Mouse (Mus musculus) liver, adult 2 months (tissue): ENCODE measurements around the gene Kirrel3. TPM values are rescaled to one million over a fixed set of nuclear protein-coding genes. Genes with fewer than 3 reads are reported as not detected.

ENCODE experiments used
- DNase-seq: peaks from one replicate; pipeline ENCODE4 v3.0.0-alpha.2; 2011; ENCODE audit warnings: low read depth, low spot score; ENCODE audit errors: extremely low read depth
- H3K27ac ChIP-seq: fragments of 200-500 bp; replicated peaks from 2 replicates; pipeline ENCODE4 v1.5.1; 2012; ENCODE audit warnings: low read depth, mild to moderate bottlenecking, control low read depth, inconsistent platforms, low read length; ENCODE audit not compliant: insufficient read depth
- H3K27me3 ChIP-seq: fragments of 200-500 bp; 2 replicates; pipeline ENCODE4 v1.6.1; 2012; ENCODE audit warnings: mild to moderate bottlenecking, moderate library complexity, low read length, inconsistent platforms; ENCODE audit not compliant: control insufficient read depth, insufficient read depth
- H3K36me3 ChIP-seq: fragments of 200-500 bp; 2 replicates; pipeline ENCODE4 v1.6.1; 2012; ENCODE audit warnings: low read length, inconsistent platforms; ENCODE audit not compliant: control insufficient read depth, insufficient read depth
- H3K4me1 ChIP-seq: fragments of 200-500 bp; 2 replicates; pipeline ENCODE4 v1.6.1; 2011; ENCODE audit warnings: low read length; ENCODE audit not compliant: control insufficient read depth, insufficient read depth
- H3K4me3 ChIP-seq: fragments of 200-500 bp; 2 replicates; pipeline ENCODE4 v1.5.1; 2011; ENCODE audit warnings: low read depth, mild to moderate bottlenecking, control low read depth, low read length, moderate library complexity; ENCODE audit not compliant: insufficient read depth
- H3K79me2 ChIP-seq: fragments of 200-500 bp; 2 replicates; pipeline ENCODE4 v1.6.1; 2012; ENCODE audit warnings: inconsistent platforms, mild to moderate bottlenecking, low read length, moderate library complexity; ENCODE audit not compliant: control insufficient read depth, insufficient read depth
- H3K9ac ChIP-seq: fragments of 200-500 bp; 2 replicates; pipeline ENCODE4 v1.6.1; 2012; ENCODE audit warnings: low read depth, mild to moderate bottlenecking, control low read depth, inconsistent platforms, low read length
- CTCF ChIP-seq: fragments of 200-500 bp; IDR thresholded peaks from 2 replicates; pipeline ENCODE4 v1.5.1; 2011; ENCODE audit warnings: low read depth, low read length, control low read depth
- POLR2A ChIP-seq: fragments of 200-500 bp; IDR thresholded peaks from 2 replicates; pipeline ENCODE4 v1.6.1; 2011; ENCODE audit warnings: low read length, control low read depth; ENCODE audit not compliant: insufficient read depth; ENCODE audit errors: extremely low read depth
- WGBS: fragments of 180-500 bp; shearing (Covaris S2); methylation state at CpG from one replicate; pipeline ENCODE4 v1.1.7; 2018; 5-methylcytosine and 5-hydroxymethylcytosine counted together
- polyA plus RNA-seq: library from polyadenylated mRNA; depleted of rRNA; stranded (reverse); fragments of >200 nt; gene quantifications from 2 replicates; pipeline ENCODE4 v1.2.3, GENCODE M21; 2012
- total RNA-seq: library from RNA; depleted of rRNA; stranded (reverse); fragments of >200 nt; gene quantifications from 2 replicates; pipeline ENCODE4 v1.2.3, GENCODE M21; 2014

The Kirrel3 gene
- total and polyA plus RNA-seq, 2 experiments, result 0.09 TPM; not detected in 1

- 80% methylated on average over 2 of the region's 2 CpGs for WGBS
- 0 out of 2 replicates have a peak, but pooled peaks cover 3% of the 10 kb centered on the region for H3K27me3 ChIP-seq
- DNase-seq, result no peak
- TF ChIP-seq CTCF (no peak), POLR2A (no peak)
- H3K79me2 ChIP-seq, result no peaks in the 10 kb centered on the region
- H3K4me1 ChIP-seq, result no peaks in the 10 kb centered on the region
- no peak overlapping the region for H3K4me3 ChIP-seq
- no peaks in the 10 kb centered on the region for H3K36me3 ChIP-seq
- H3K27ac ChIP-seq, result no peak overlapping the region
- no peak overlapping the region for H3K9ac ChIP-seq
Measured at GRCm38 (mm10) chr9:34888298-34888697, 402.6 kb downstream of the Kirrel3 start.

GRCm38 (mm10) chr9:34901216-34901615 lies 415.5 kb downstream of the Kirrel3 start:
- H3K9ac ChIP-seq, result no peak overlapping the region
- no peak overlapping the region for H3K27ac ChIP-seq
- peaks cover 3% of the 10 kb centered on the region; the same call in 1 of the 2 replicates for H3K27me3 ChIP-seq
- H3K36me3 ChIP-seq, result no peaks in the 10 kb centered on the region
- no peaks in the 10 kb centered on the region for H3K4me1 ChIP-seq
- no peaks in the 10 kb centered on the region for H3K79me2 ChIP-seq
- 81% methylated on average over 4 of the region's 4 CpGs for WGBS
- TF ChIP-seq POLR2A, result no peak
- TF ChIP-seq CTCF, result no peak
- no peak for DNase-seq
- no peak overlapping the region for H3K4me3 ChIP-seq

GRCm38 (mm10) chr9:34901888-34902287 lies 416.2 kb downstream of the Kirrel3 start:
- H3K4me3 ChIP-seq, result no peak overlapping the region
- no peak overlapping the region for H3K27ac ChIP-seq
- no peaks in the 10 kb centered on the region for H3K4me1 ChIP-seq
- no peaks in the 10 kb centered on the region for H3K36me3 ChIP-seq
- no peak overlapping the region for H3K9ac ChIP-seq
- H3K79me2 ChIP-seq, result no peaks in the 10 kb centered on the region
- no peak for TF ChIP-seq CTCF
- no peak for TF ChIP-seq POLR2A
- WGBS, result 59% methylated on average over 2 of the region's 2 CpGs
- peaks cover 3% of the 10 kb centered on the region; the same call in 1 of the 2 replicates for H3K27me3 ChIP-seq
- no peak for DNase-seq

GRCm38 (mm10) chr9:34905164-34905563 lies 419.5 kb downstream of the Kirrel3 start:
- Histone ChIP-seq H3K27ac (no peak overlapping the region), H3K4me3 (no peak overlapping the region), H3K4me1 (no peaks in the 10 kb centered on the region), H3K79me2 (no peaks in the 10 kb centered on the region), H3K27me3 (peaks cover 3% of the 10 kb centered on the region; the same call in 1 of the 2 replicates), H3K36me3 (no peaks in the 10 kb centered on the region), H3K9ac (no peak overlapping the region)
- WGBS, result 78% methylated on average over 6 of the region's 6 CpGs
- DNase-seq, result no peak
- TF ChIP-seq POLR2A (no peak), CTCF (no peak)

- Histone ChIP-seq H3K4me3 (no peak overlapping the region), H3K27me3 (no peaks in the 10 kb centered on the region; the same call in 1 of the 2 replicates), H3K9ac (no peak overlapping the region), H3K4me1 (no peaks in the 10 kb centered on the region), H3K79me2 (no peaks in the 10 kb centered on the region), H3K27ac (no peak overlapping the region), H3K36me3 (no peaks in the 10 kb centered on the region)
- 76% methylated on average over 3 of the region's 3 CpGs for WGBS
- no peak for DNase-seq
- TF ChIP-seq CTCF (no peak), POLR2A (no peak)
Measured at GRCm38 (mm10) chr9:34908040-34908439, 422.3 kb downstream of the Kirrel3 start.

GRCm38 (mm10) chr9:34911838-34912237 lies 426.1 kb downstream of the Kirrel3 start:
- Histone ChIP-seq H3K27ac (no peak overlapping the region), H3K36me3 (no peaks in the 10 kb centered on the region), H3K4me1 (no peaks in the 10 kb centered on the region), H3K4me3 (no peak overlapping the region), H3K9ac (no peak overlapping the region), H3K79me2 (no peaks in the 10 kb centered on the region), H3K27me3 (no peaks in the 10 kb centered on the region; the same call in 1 of the 2 replicates)
- DNase-seq, result no peak
- WGBS, result 66% methylated on average over 7 of the region's 7 CpGs
- TF ChIP-seq POLR2A (no peak), CTCF (no peak)
